Mouse (Mus musculus): ENCODE measurements around the gene Itpkb.

Gene Itpkb

DNA sequence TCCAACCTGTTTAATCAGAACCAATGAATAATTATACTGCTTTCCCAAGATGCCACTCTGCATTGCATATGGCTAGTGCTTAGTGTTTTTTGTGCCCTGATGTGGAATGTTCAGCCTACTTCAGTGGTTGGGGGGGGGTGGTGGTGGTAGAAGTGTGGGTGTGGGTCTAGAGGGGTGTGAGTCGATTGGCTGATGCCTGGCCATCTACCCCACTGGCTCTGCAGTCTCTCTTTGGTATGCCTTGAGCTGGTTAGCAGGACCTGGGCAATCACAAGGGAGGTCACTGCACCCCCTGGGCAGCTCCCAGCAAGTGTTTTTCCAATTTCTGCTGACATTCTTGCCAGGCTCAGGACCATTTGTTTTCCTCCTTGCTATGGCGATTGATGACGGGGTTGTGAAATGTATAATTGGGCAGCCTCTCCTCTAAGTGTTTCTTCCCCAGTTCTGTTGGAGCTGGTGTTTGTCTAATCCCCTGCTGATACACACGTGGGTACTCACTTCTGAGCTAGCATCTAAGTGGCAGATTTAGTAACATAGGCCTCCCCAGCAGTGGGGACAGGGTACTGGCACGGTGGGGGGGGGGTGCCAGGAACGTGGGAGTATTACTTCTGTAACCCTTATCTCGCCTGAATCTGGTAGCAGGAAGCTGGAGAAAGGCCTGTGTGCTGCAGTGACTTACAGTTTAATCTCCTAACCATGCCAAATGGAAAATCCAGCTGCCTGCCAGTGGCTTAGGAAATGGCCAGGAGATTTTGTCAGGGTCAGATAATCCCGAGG lies 13.3 kb downstream of the Itpkb start:
- DNase-seq (ENCODE audit: low spot score in 2 of 2): no peak

DNA sequence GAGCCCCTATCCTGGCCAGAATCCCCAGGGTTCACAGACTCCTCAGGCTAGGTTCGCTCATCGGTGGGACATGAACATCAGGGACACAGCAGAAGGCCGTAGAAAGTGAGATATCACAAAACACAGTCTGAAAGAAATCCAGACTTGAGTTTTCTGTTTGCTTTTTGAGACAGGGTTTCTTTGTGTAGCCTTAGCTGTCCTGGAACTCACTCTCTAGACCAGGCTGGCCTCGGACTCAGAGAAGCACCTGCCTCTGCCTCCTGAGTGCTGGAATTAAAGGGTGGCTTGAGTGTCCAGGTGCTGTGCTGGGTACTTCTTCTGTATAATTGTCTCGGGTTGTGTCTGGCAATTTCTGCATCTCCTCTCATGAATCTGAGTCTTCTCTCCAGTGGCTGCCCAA lies 14.8 kb downstream of the Itpkb start:
- no peak for DNase-seq (ENCODE audit: low spot score in 2 of 2)

- DNase-seq (ENCODE audit: low spot score in 2 of 2): no peak
These were observed 16.8 kb downstream of the Itpkb start for GRCm38 (mm10) chr1:180347059-180347458.

- no peak for DNase-seq (ENCODE audit: low spot score in 2 of 2)
These were observed 17.6 kb downstream of the Itpkb start for GRCm38 (mm10) chr1:180347907-180348306.

DNA sequence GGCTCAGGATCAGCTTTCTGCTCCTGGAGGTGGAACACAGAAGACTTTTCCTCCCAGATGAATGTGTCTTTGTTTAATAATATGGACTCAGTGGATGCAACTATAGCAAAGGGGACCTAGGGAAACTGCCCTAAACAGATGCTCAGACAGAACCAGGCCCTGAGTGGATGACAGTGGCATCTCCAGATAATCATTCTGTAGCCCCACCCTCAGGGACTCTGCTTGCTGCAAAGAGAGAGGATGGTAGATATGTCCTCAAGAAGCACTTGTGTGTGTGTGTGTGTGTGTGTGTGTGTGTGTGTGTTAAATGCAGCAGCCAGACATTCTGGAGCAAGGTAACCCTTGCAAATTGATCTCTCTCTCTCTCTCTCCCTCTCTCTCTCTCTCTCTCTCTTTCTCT lies 18.8 kb downstream of the Itpkb start:
- no peak for DNase-seq (ENCODE audit: low spot score in 2 of 2)

- DNase-seq (ENCODE audit: low spot score in 2 of 2): peak; percentile 70 to 72
These were observed 22.0 kb downstream of the Itpkb start for GRCm38 (mm10) chr1:180352258-180352657.

DNA sequence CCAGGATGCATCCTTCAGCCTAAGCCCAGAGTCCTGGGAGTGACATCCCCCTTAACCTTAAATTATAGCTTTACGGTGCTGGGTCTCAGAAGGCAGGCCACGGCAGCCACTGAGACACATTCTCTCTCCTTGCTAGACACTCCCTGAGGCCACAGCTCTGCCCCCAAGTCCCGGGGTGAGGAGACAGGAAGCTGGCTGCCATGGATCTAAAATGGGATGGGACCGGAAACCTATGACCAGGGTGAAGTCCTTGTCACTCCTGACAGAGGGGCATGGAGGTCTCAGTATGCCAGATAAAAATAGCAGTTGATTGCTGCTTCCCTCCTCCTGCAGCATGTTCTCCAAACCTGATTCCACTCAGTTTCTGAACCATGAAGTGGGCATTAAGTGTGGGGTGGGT lies 23.8 kb downstream of the Itpkb start:
- no peak for DNase-seq (ENCODE audit: low spot score in 2 of 2)

GRCm38 (mm10) chr1:180354976-180355730 lies 24.9 kb downstream of the Itpkb start:
- no peak for DNase-seq (ENCODE audit: low spot score in 2 of 2)

GRCm38 (mm10) chr1:180356176-180356575 lies 25.9 kb downstream of the Itpkb start:
- DNase-seq (ENCODE audit: low spot score in 2 of 2): peak; percentile 79 to 82

DNA sequence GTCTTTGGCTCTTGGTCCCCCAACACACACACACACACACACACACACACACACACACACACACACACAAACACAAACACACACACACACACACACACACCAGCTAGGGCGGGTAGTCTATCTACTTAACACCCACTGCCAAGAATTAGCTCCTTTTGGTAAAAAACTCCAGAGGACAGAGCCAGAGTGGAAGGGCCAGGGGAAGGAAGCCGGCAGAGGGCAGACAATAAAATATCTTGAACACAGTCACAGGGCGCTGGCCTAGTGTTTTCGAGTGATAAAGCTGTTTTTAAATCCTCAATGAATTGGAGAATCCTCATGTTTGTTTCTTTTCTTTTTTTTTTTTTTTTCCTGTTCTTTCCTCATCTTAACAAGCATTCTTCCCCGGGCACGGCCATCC lies 26.6 kb downstream of the Itpkb start:
- no peak for DNase-seq (ENCODE audit: low spot score in 2 of 2)

- no peak for DNase-seq (ENCODE audit: low spot score in 2 of 2)
These were observed 27.6 kb downstream of the Itpkb start for GRCm38 (mm10) chr1:180357893-180358331.

GRCm38 (mm10) chr1:180358466-180358865 lies 28.2 kb downstream of the Itpkb start:
- no peak for DNase-seq (ENCODE audit: low spot score in 2 of 2)

DNA sequence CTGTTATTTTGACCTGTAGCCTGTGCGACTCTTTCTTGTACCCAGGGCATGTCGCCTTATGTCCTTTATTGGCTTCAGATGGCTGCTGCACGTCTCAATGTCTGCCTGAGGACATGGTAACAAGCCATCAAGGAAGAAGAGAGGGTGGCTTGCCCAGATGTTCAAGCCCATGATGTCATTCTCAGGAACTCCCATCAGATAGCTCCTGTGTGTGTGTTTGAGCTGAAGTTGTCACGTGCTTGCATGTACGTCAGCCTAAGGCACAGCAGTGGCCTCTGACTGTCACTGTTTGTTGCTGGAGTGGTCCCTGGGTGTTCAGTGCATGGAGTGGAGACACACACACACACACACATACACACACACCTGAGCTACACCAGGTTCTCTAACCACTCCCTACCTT lies 29.0 kb downstream of the Itpkb start:
- DNase-seq (ENCODE audit: low spot score in 2 of 2): no peak

DNA sequence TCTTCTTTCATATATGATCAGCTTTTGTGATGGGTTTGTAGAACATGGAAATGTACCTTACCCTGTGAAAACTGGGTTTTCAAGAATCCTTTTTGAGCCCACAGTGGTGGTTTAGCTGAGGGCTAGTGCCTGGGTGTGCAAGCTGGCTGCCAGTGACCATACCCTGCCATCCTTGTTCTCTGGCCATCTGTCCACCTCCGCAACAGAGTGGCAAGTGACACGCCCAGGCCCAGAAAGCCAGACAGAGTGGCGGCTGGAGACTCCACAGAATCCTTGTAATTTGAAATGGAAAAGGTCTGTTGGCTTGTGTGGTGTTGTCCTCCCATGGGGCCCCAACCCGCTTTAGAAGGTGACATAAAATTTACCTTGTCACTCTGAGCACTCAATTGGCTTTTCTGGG lies 31.9 kb downstream of the Itpkb start:
- no peak for DNase-seq (ENCODE audit: low spot score in 2 of 2)

DNA sequence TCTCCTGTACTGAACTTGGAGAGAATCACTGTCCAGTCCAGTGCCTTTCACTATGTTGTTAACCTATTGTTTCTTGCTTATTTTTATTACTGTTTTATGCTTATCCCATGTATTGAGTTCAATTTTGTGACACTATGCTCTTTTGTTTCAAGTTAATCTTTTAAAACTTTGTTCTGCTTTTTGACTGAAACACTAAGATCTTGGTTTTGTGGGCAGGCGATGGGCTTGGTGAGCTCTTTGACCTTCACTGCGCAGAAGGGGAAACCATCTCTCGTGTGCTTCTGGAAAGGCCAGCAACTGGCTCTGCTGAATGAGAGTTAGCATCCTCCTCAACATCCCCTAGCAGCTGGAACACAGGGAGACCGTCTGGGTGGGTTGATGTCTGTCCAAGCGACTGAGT lies 32.6 kb downstream of the Itpkb start:
- DNase-seq (ENCODE audit: low spot score in 2 of 2): peak in 1 of 2 experiments; percentile 17

GRCm38 (mm10) chr1:180363317-180363716 lies 33.0 kb downstream of the Itpkb start:
- DNase-seq (ENCODE audit: low spot score in 2 of 2): no peak

DNA sequence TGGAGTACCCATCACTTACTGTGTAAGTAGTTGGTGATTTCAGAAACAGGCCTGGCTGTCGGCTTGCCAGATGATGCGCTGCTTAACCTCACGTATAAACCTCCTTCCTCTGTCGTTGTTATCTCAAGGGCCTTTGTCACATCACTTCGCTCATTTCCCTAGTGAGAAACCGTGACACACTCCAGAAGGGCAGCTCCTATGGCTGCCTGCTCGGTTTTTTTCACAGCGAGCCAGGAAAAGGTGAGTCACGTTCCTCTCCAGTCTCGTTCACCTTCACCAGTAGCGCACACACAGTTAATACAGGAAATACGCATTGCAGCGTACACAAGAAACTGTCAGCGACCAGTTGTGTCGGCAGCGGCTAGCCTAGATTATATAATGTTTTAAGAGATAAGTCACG lies 33.7 kb downstream of the Itpkb start:
- DNase-seq (ENCODE audit: low spot score in 2 of 2): peak; percentile 44 to 49

- DNase-seq (ENCODE audit: low spot score in 2 of 2): no peak
These were observed 34.4 kb downstream of the Itpkb start for GRCm38 (mm10) chr1:180364720-180365119.

GRCm38 (mm10) chr1:180365180-180365810 lies 35.0 kb downstream of the Itpkb start:
- peak; percentile 94 to 96 for DNase-seq (ENCODE audit: low spot score in 2 of 2)

- DNase-seq (ENCODE audit: low spot score in 2 of 2): no peak
These were observed 35.9 kb downstream of the Itpkb start for GRCm38 (mm10) chr1:180365983-180366811.

GRCm38 (mm10) chr1:180367045-180367619 lies 36.8 kb downstream of the Itpkb start:
- no peak for DNase-seq (ENCODE audit: low spot score in 2 of 2)
